Mouse (Mus musculus) lung, postnatal 0 days (tissue): ENCODE measurements around the gene Gramd1c.

Source experiments
- CTCF ChIP-seq: IDR thresholded peaks from 2 replicates; pipeline ENCODE4 v1.5.1; 2016; ENCODE audit warnings: antibody characterized with exemption, mild to moderate bottlenecking
- EP300 ChIP-seq: IDR thresholded peaks from 2 replicates; pipeline ENCODE4 v1.6.1; 2016; ENCODE audit warnings: antibody characterized with exemption, mild to moderate bottlenecking, control low read depth

DNA sequence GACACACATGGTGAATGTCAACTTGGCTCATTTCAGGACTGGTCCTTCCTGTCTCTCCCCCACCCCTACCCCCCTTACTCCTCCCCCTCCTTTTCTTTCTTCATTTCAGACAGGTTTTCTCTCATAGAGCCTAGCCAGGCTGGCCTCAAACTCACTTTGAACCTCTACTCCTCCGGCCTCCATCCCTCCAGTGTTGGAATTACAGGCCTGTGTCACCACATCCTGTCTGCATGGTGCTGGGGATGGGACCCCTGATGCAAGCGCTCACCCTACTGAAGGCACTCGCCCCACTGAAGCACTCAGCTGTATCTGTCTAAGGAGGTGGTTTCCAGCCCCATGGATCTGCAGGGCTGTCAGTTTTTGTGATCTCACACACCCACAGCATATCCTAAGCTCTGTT, 27.9 kb downstream of the Gramd1c start:
- TF ChIP-seq CTCF (no peak), EP300 (no peak)
